Mouse (Mus musculus): ENCODE data around the gene Iqschfp. TPM values are rescaled to one million over a fixed set of nuclear protein-coding genes. Genes with fewer than 3 reads are reported as not detected.

The Iqschfp gene
- polyA plus RNA-seq, 1 experiment from 2014 or later: 4.7 TPM

- H3K27ac ChIP-seq (ENCODE audit: low read depth, low read length): no peak overlapping the region
- no peaks in the 10 kb centered on the region for H3K27me3 ChIP-seq (ENCODE audit: control insufficient read depth, insufficient read depth, low read length)
- 92% methylated on average over 3 of the region's 3 CpGs for WGBS
- no peak overlapping the region for H3K4me2 ChIP-seq (ENCODE audit: low read depth, low read length)
- H3K4me3 ChIP-seq (ENCODE audit: low read depth, low read length): no peak overlapping the region
- H3K9me3 ChIP-seq (ENCODE audit: control insufficient read depth, low read length): no peaks in the 10 kb centered on the region
- H3K4me1 ChIP-seq (ENCODE audit: control insufficient read depth, insufficient read depth, low read length): no peaks in the 10 kb centered on the region
- H3K9ac ChIP-seq (replicated peaks; ENCODE audit: low read depth, low read length): no peak overlapping the region
- no peak for ATAC-seq (ENCODE audit: low read depth)
- H3K36me3 ChIP-seq (ENCODE audit: control insufficient read depth, insufficient read depth, low read length): no peaks in the 10 kb centered on the region
These were observed 755.2 kb downstream of the Iqschfp start for GRCm38 (mm10) chr3:68647282-68647681.

- no peaks in the 10 kb centered on the region for H3K9me3 ChIP-seq (ENCODE audit: control insufficient read depth, low read length)
- H3K4me1 ChIP-seq (ENCODE audit: control insufficient read depth, insufficient read depth, low read length): no peaks in the 10 kb centered on the region
- no peak overlapping the region for H3K4me3 ChIP-seq (ENCODE audit: low read depth, low read length)
- no peaks in the 10 kb centered on the region for H3K36me3 ChIP-seq (ENCODE audit: control insufficient read depth, insufficient read depth, low read length)
- 93% methylated on average over 3 of the region's 3 CpGs for WGBS
- H3K9ac ChIP-seq (replicated peaks; ENCODE audit: low read depth, low read length): no peak overlapping the region
- no peak overlapping the region for H3K27ac ChIP-seq (ENCODE audit: low read depth, low read length)
- no peaks in the 10 kb centered on the region for H3K27me3 ChIP-seq (ENCODE audit: control insufficient read depth, insufficient read depth, low read length)
- ATAC-seq (ENCODE audit: low read depth): no peak
- no peak overlapping the region for H3K4me2 ChIP-seq (ENCODE audit: low read depth, low read length)
These were observed 758.2 kb downstream of the Iqschfp start for GRCm38 (mm10) chr3:68650251-68650650.

GRCm38 (mm10) chr3:68656607-68657352 is 764.7 kb downstream of the Iqschfp start:
- Histone ChIP-seq H3K36me3 (ENCODE audit: control insufficient read depth, insufficient read depth, low read length) (no peaks in the 10 kb centered on the region), H3K4me1 (ENCODE audit: control insufficient read depth, insufficient read depth, low read length) (no peaks in the 10 kb centered on the region), H3K4me3 (ENCODE audit: low read depth, low read length) (no peak overlapping the region), H3K9ac (replicated peaks; ENCODE audit: low read depth, low read length) (no peak overlapping the region), H3K27me3 (ENCODE audit: control insufficient read depth, insufficient read depth, low read length) (no peaks in the 10 kb centered on the region), H3K4me2 (ENCODE audit: low read depth, low read length) (no peak overlapping the region), H3K9me3 (ENCODE audit: control insufficient read depth, low read length) (no peaks in the 10 kb centered on the region), H3K27ac (ENCODE audit: low read depth, low read length) (no peak overlapping the region)
- no peak for ATAC-seq (ENCODE audit: low read depth)
- WGBS: 86% methylated on average over 4 of the region's 4 CpGs

- no peaks in the 10 kb centered on the region for H3K4me1 ChIP-seq (ENCODE audit: control insufficient read depth, insufficient read depth, low read length)
- no peak for ATAC-seq (ENCODE audit: low read depth)
- no peak overlapping the region for H3K27ac ChIP-seq (ENCODE audit: low read depth, low read length)
- H3K36me3 ChIP-seq (ENCODE audit: control insufficient read depth, insufficient read depth, low read length): no peaks in the 10 kb centered on the region
- 55% methylated on average over 9 of the region's 9 CpGs for WGBS
- H3K27me3 ChIP-seq (ENCODE audit: control insufficient read depth, insufficient read depth, low read length): no peaks in the 10 kb centered on the region
- H3K9me3 ChIP-seq (ENCODE audit: control insufficient read depth, low read length): no peaks in the 10 kb centered on the region
- no peak overlapping the region for H3K9ac ChIP-seq (replicated peaks; ENCODE audit: low read depth, low read length)
- no peak overlapping the region for H3K4me3 ChIP-seq (ENCODE audit: low read depth, low read length)
- H3K4me2 ChIP-seq (ENCODE audit: low read depth, low read length): no peak overlapping the region
These were observed 765.7 kb downstream of the Iqschfp start for GRCm38 (mm10) chr3:68657589-68658245.

GRCm38 (mm10) chr3:68659996-68660395 is 768.0 kb downstream of the Iqschfp start:
- Histone ChIP-seq H3K9me3 (ENCODE audit: control insufficient read depth, low read length) (no peaks in the 10 kb centered on the region), H3K36me3 (ENCODE audit: control insufficient read depth, insufficient read depth, low read length) (no peaks in the 10 kb centered on the region), H3K4me1 (ENCODE audit: control insufficient read depth, insufficient read depth, low read length) (peaks cover 6% of the 10 kb centered on the region; the same call in 1 of the 2 replicates), H3K9ac (replicated peaks; ENCODE audit: low read depth, low read length) (no peak overlapping the region), H3K4me3 (ENCODE audit: low read depth, low read length) (no peak overlapping the region), H3K4me2 (ENCODE audit: low read depth, low read length) (no peak overlapping the region), H3K27me3 (ENCODE audit: control insufficient read depth, insufficient read depth, low read length) (no peaks in the 10 kb centered on the region), H3K27ac (ENCODE audit: low read depth, low read length) (no peak overlapping the region)
- ATAC-seq (ENCODE audit: low read depth): no peak
- WGBS: 96% methylated on average over 6 of the region's 6 CpGs

GRCm38 (mm10) chr3:68660538-68660937 is 768.5 kb downstream of the Iqschfp start:
- ATAC-seq (ENCODE audit: low read depth): no peak

GRCm38 (mm10) chr3:68662386-68662785 is 770.4 kb downstream of the Iqschfp start:
- no peaks in the 10 kb centered on the region for H3K36me3 ChIP-seq (ENCODE audit: control insufficient read depth, insufficient read depth, low read length)
- H3K4me3 ChIP-seq (ENCODE audit: low read depth, low read length): no peak overlapping the region
- H3K9me3 ChIP-seq (ENCODE audit: control insufficient read depth, low read length): no peaks in the 10 kb centered on the region
- H3K4me1 ChIP-seq (ENCODE audit: control insufficient read depth, insufficient read depth, low read length): peaks cover 6% of the 10 kb centered on the region; the same call in 1 of the 2 replicates
- no peaks in the 10 kb centered on the region for H3K27me3 ChIP-seq (ENCODE audit: control insufficient read depth, insufficient read depth, low read length)
- H3K27ac ChIP-seq (ENCODE audit: low read depth, low read length): no peak overlapping the region
- no peak for ATAC-seq (ENCODE audit: low read depth)
- H3K4me2 ChIP-seq (ENCODE audit: low read depth, low read length): no peak overlapping the region
- H3K9ac ChIP-seq (replicated peaks; ENCODE audit: low read depth, low read length): no peak overlapping the region
- 88% methylated on average over 5 of the region's 5 CpGs for WGBS

More at GRCm38 (mm10) chr3:68660538-68660937, 768.5 kb downstream of the Iqschfp start:
- H3K9me3 ChIP-seq (ENCODE audit: control insufficient read depth, low read length): no peaks in the 10 kb centered on the region
- no peak overlapping the region for H3K4me2 ChIP-seq (ENCODE audit: low read depth, low read length)
- no peaks in the 10 kb centered on the region for H3K36me3 ChIP-seq (ENCODE audit: control insufficient read depth, insufficient read depth, low read length)
- no peaks in the 10 kb centered on the region for H3K27me3 ChIP-seq (ENCODE audit: control insufficient read depth, insufficient read depth, low read length)
- H3K27ac ChIP-seq (ENCODE audit: low read depth, low read length): no peak overlapping the region
- H3K9ac ChIP-seq (replicated peaks; ENCODE audit: low read depth, low read length): no peak overlapping the region
- 67% methylated on average over 4 of the region's 4 CpGs for WGBS
- peaks cover 6% of the 10 kb centered on the region; the same call in 1 of the 2 replicates for H3K4me1 ChIP-seq (ENCODE audit: control insufficient read depth, insufficient read depth, low read length)
- no peak overlapping the region for H3K4me3 ChIP-seq (ENCODE audit: low read depth, low read length)

GRCm38 (mm10) chr3:68664337-68664736 is 772.3 kb downstream of the Iqschfp start:
- 46% methylated on average over 6 of the region's 6 CpGs for WGBS
- peak; percentile 65; the same call in 1 of the 2 replicates for ATAC-seq (ENCODE audit: low read depth)
- Histone ChIP-seq H3K27me3 (ENCODE audit: control insufficient read depth, insufficient read depth, low read length) (no peaks in the 10 kb centered on the region), H3K9ac (replicated peaks; ENCODE audit: low read depth, low read length) (no peak overlapping the region), H3K4me1 (ENCODE audit: control insufficient read depth, insufficient read depth, low read length) (peaks cover 6% of the 10 kb centered on the region; the same call in 1 of the 2 replicates), H3K9me3 (ENCODE audit: control insufficient read depth, low read length) (no peaks in the 10 kb centered on the region), H3K36me3 (ENCODE audit: control insufficient read depth, insufficient read depth, low read length) (no peaks in the 10 kb centered on the region), H3K4me3 (ENCODE audit: low read depth, low read length) (no peak overlapping the region), H3K4me2 (ENCODE audit: low read depth, low read length) (no peak overlapping the region), H3K27ac (ENCODE audit: low read depth, low read length) (no peak overlapping the region)

- ATAC-seq (ENCODE audit: low read depth): no peak
These were observed 774.3 kb downstream of the Iqschfp start for GRCm38 (mm10) chr3:68666377-68666776.

More at GRCm38 (mm10) chr3:68666377-68666776, 774.3 kb downstream of the Iqschfp start:
- Histone ChIP-seq H3K4me2 (ENCODE audit: low read depth, low read length) (no peak overlapping the region), H3K27me3 (ENCODE audit: control insufficient read depth, insufficient read depth, low read length) (no peaks in the 10 kb centered on the region), H3K9me3 (ENCODE audit: control insufficient read depth, low read length) (no peaks in the 10 kb centered on the region), H3K4me3 (ENCODE audit: low read depth, low read length) (no peak overlapping the region), H3K4me1 (ENCODE audit: control insufficient read depth, insufficient read depth, low read length) (peaks cover 6% of the 10 kb centered on the region; the same call in 1 of the 2 replicates), H3K27ac (ENCODE audit: low read depth, low read length) (no peak overlapping the region), H3K36me3 (ENCODE audit: control insufficient read depth, insufficient read depth, low read length) (no peaks in the 10 kb centered on the region), H3K9ac (replicated peaks; ENCODE audit: low read depth, low read length) (no peak overlapping the region)
- 94% methylated on average over 7 of the region's 7 CpGs for WGBS

Data from neural tube, embryonic 14.5 days (tissue).